Mouse (Mus musculus): ENCODE data around the gene Tdrd1.

Tdrd1 gene

GRCm38 (mm10) chr19:56829267-56829666 is 3.3 kb downstream of the Tdrd1 start:
- no peak for DNase-seq

GRCm38 (mm10) chr19:56830163-56830562 is 4.2 kb downstream of the Tdrd1 start:
- no peak for DNase-seq

- DNase-seq = no peak
Observed at GRCm38 (mm10) chr19:56835340-56835739, 9.3 kb downstream of the Tdrd1 start.

GRCm38 (mm10) chr19:56838942-56839706 is 13.1 kb downstream of the Tdrd1 start:
- no peak for DNase-seq

- no peak for DNase-seq
Observed at GRCm38 (mm10) chr19:56842974-56843373, 17.0 kb downstream of the Tdrd1 start.

- no peak for DNase-seq
Observed at GRCm38 (mm10) chr19:56852590-56852989, 26.6 kb downstream of the Tdrd1 start.

GRCm38 (mm10) chr19:56856455-56856854 is 30.4 kb downstream of the Tdrd1 start:
- no peak for DNase-seq

GRCm38 (mm10) chr19:56867701-56868100 is 41.7 kb downstream of the Tdrd1 start:
- no peak for DNase-seq

- peak; percentile 7 to 27 for DNase-seq
Observed at GRCm38 (mm10) chr19:56873816-56874600, 48.0 kb downstream of the Tdrd1 start, which contains the start of gene Vwa2. TSS of gene Vwa2 (plus strand) at chr19:56874249.

- DNase-seq = peak in 1 of 2 experiments; percentile 5
Observed at GRCm38 (mm10) chr19:56874601-56875315, 48.7 kb downstream of the Tdrd1 start.

GRCm38 (mm10) chr19:56877364-56877763 is 51.4 kb downstream of the Tdrd1 start:
- no peak for DNase-seq

- DNase-seq = no peak
Observed at GRCm38 (mm10) chr19:56887879-56888278, 61.9 kb downstream of the Tdrd1 start.

- no peak for DNase-seq
Observed at GRCm38 (mm10) chr19:56888654-56889053, 62.6 kb downstream of the Tdrd1 start.

GRCm38 (mm10) chr19:56891438-56891837 is 65.4 kb downstream of the Tdrd1 start:
- no peak for DNase-seq

- peak; percentile 40 to 42 for DNase-seq
Observed at GRCm38 (mm10) chr19:56892586-56892985, 66.6 kb downstream of the Tdrd1 start.

GRCm38 (mm10) chr19:56893326-56893725 is 67.3 kb downstream of the Tdrd1 start:
- DNase-seq = peak; percentile 23 to 33

- DNase-seq = no peak
Observed at GRCm38 (mm10) chr19:56897654-56898053, 71.6 kb downstream of the Tdrd1 start.

- DNase-seq = no peak
Observed at GRCm38 (mm10) chr19:56904095-56904494, 78.1 kb downstream of the Tdrd1 start.

GRCm38 (mm10) chr19:56905395-56905794 is 79.4 kb downstream of the Tdrd1 start:
- DNase-seq = no peak

- no peak for DNase-seq
Observed at GRCm38 (mm10) chr19:56907850-56908249, 81.8 kb downstream of the Tdrd1 start.

- DNase-seq = peak; percentile 29 to 38
Observed at GRCm38 (mm10) chr19:56908472-56909270, 82.7 kb downstream of the Tdrd1 start.

- no peak for DNase-seq
Observed at GRCm38 (mm10) chr19:56910561-56910960, 84.6 kb downstream of the Tdrd1 start.
